Mouse (Mus musculus): ENCODE measurements at regions not wholly inside any gene's neighbourhood (a gene's known extent, or its start where the extent isn't known, plus 50 kb on each side); places are given as distances from the start of the nearest gene placed in this dataset.

DNA sequence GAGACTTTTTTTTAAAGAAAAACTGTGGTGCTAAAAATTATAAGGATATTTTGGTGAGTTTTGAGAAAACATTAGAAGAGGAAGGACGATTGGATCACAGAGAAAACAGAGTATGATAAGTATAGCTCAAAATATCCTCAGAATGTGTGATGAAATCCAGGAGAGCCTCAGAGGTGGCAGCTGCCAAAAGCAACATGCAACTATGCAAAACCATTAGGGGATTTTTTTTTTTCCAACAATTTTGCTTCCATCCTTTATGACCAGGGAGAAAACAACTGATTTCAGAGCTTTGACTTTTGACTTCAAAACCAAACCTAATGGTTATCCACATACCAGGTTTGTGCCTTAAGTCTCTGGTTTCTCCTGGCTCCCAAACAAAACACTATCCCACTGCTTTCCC is 267.4 kb upstream of the Erbb4 start:
- DNase-seq = no peak

DNA sequence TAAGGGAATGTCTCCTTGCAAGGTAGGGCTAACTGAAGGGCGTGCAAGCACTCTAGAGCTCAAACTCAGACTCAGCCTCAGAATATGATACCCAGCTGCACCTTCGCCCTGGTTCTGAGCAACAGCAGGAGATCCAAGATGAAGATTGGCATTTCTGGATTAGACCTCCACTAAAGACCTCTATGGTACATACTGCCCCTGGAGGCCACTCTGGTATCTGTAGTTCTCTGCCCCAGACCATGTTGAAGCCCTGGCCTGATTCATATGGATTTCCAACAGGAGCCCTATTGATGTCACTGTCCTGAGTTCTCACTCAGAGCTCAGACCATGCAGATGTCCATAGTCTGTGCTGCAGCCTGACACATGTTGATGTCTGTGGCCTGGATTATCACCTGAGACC is 262.2 kb upstream of the Erbb4 start:
- DNase-seq = no peak

DNA sequence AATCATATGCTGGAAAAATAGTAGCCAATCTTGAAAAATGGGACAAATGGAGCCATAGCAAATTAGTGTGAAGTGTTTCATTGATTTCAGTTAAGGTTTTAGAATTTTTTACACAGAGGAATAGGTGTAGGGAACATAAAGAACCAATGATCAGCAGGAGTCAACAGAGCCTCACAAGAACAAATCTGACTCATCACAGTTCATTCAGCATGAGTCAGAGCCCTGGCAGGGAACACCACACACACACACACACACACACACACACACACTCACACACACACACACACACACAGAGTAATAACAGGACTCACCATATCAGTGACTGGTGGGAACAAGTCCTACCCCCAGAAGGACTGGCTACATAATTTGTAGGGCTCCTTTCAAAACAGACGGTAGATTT is 259.7 kb upstream of the Erbb4 start:
- DNase-seq = no peak

DNA sequence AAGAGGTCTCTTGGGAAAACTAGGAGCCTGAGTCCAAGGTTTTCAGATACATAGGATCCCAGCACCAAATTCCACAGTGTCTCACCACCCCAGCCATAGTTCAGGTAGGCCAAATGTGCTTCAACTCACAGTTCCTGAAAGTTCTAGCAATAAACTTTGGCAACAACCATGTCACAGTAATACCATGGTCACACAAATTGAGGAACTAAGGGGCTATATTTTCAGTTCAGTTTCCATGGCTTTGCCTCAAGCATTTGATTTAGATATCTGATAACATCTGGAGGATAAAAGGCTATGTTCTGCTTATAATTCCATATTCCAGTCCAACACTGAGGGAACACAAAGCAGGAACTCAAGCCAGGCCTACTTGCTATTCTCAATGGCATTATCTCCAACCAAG is 256.2 kb upstream of the Erbb4 start:
- no peak for DNase-seq

DNA sequence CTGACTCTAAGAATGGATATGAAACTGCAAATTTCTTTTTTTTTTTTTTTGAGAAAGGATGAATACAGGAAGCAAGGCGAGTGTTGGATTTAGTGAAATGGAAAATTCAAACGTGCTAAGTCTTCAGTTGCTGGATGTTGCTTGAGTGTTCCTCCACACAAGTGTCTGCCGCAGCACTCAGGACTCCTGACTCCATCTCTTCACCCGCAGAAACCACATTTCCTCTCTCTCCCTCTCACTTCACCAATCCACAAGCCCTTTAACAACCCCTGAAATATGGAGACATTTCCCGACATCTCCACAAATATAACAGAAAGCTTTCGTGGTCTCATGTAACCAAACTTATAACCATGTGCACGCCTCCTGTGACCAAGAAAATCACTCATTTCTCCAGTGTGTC is 249.7 kb upstream of the Erbb4 start:
- DNase-seq = no peak

DNA sequence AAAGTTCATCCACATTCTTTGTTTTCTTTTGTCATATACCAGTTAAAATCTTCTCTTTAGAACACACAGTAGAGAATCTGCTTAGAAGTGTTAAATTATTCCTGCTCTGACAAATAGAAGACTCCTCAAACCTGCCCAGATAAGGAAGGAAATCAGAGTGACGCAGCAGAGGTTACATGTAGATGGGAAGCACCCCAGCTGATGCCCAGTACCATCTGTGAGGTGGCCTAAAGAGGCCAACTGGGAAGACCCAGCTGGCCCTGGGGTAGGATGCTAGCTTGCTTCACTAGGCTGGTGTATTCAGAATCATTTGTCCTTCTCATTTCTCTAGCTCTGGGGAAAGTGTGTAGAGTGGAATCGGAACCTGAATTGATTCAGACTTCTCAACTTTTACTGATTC is 242.6 kb upstream of the Erbb4 start:
- DNase-seq = no peak

DNA sequence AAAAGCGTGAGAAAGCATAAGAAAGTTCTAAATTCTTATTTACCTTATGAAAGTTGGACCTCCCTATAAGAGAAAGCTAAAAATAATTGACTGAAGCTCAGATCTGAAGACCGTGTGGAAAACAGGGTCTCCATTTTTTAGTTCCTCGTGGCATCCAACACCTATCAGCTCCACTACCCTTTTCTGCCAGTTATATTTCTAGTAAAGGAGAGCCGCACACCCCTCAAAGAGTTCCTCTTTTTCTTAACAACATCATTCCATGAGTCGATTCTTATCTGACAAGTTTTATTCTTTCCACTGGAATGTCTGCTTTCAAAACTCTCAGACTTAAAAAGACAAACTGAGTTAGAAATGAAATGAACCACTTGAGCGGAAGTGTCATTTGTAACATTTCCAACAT is 242.0 kb upstream of the Erbb4 start:
- DNase-seq = no peak

DNA sequence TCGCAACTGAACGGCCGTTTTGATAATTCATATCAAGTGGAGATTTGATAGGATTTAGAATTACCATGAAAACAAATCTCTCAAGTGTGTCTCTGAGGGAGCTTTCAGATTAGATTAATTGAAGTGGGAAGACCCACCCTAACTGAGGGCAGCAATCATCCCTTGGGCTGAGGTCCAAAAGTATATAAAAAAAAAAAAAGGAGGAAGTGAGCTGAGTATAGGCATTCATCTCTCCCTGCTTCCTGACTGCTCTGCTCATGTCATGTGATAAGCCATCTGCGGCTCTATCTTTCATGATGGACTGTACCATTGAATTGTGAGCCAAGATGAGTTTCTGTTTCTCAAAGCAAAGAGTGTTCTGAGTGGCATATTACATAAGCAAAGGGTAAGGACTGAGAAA is 234.2 kb upstream of the Erbb4 start:
- DNase-seq = no peak

DNA sequence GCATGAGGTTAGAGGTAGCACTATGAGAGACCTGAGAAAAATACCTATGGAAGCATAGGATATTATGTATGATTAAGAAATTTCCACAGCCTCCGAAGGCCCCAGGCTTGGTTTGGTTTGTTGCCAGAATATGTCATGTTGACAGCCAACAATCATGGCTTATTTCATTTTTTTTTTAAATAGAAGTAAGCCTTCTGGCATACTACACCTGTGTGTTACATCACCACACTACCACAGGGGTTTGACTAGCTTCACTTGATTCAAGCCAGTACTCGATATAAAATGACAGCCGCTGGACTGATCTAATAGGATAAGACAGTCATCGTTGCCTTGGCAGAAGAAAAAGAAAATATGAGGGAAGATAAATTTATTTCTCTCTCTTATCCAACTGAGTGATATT is 232.6 kb upstream of the Erbb4 start:
- no peak for DNase-seq

DNA sequence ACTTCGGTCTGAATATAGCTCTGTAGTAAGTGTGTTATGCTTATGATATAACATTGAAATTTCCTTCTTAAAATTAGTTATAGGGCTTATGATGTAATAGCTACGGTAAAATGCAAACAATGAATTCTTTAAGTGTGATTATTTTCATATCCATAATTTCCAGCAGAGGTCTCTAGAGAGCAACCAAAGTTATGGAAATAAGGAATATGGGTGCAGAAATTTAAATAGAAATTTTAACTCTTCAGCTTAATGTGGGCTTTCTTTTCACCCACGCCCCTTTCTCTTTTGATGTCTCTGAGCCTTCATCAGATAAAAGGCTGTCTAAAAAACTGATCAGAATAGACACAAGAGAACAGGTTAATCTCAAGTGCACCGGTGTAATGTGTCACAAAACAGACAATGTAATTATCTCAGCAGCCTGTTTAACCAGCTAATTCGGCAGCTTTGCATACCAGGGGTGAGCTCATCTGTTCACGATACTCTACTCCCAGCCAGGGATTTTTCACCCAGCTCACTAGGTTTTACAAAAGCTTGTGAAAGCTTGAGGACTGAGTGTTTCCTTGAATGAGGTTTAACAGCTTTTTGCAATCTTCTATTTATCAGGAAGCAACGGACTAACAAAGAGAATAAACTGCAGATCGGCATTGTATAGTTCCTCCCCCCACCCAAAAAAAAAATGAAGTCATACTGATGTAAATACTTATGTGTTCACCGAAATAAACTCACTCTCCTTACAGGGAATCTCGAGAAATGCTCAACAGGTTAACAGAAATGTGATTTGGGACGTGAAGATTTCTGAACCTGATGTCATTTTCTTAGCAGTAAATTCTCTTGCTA is 223.8 kb upstream of the Erbb4 start:
- no peak for DNase-seq

DNA sequence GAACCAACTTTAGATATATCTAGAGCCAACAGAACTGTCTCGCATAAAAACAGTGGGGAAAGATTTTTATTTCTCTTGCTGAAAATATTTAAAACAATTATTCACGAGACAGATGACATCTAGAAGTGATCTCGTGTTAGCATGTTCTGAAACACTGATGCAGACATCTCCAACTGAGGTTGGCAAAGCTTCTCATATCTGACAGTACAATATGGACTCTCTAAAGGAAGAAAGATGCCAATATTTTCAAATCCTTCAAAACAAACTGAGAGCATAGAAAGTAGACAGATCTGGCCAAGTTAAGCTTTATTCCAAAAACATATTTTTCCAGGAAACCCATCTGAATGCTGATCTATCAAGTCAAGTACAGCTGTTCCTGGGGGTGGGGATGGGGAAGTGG is 221.5 kb upstream of the Erbb4 start:
- no peak for DNase-seq

DNA sequence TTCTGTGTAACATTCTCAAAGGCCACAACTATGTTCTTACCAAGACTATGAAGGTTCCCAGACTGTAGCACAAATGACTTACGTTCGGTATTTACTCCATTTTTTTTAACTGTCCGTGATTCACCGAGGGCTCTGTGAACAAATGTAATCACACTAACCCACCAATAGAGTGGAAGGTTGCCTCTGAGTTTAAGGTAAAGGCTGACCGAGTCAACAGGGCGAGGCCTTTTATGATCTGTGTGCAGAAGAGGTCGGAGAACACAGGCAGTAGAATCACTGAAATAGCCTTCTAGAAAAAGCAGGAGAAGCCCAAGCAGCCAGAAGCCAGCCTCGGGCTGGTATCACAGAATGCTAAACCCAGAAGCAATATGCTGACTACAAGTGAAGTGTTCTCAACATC is 218.9 kb upstream of the Erbb4 start:
- DNase-seq = no peak

DNA sequence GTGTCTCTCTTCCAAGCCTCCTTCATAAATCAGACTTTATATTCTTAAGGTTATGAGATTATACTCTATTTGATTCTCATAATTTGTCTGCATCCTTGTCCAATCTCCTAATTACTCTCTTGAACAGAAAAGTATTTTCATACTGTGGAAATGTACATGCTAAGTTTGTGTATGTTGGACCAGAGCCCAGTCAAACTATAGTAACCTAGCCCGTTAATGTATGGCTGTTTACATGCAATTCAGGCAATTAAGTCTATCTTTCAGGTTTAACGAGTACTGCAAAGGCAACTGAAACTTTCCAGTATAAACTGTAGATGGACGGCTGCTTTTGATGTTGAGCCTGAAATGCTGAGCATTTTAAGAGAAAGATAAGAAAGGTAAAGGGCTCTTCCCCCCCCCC is 211.7 kb upstream of the Erbb4 start:
- DNase-seq = no peak

DNA sequence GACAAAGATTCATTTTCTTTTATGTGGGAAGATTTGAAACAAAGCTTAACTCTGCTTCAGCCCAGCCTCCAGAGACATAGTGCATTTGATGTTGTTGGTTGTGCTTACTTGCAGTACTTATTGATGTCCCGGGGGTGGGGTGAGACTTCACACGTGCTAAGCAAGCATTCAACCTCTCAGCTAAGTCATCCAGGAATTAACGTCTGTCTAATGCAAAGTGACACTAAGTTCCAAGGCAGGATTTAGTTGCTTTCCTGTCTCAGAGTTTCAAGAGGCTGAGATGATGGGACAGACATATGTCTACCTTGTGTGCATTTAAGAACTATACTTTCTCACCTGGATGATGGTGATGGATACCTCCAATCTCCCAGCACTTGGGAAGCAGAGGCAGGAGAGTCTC is 189.0 kb upstream of the Erbb4 start:
- no peak for DNase-seq

DNA sequence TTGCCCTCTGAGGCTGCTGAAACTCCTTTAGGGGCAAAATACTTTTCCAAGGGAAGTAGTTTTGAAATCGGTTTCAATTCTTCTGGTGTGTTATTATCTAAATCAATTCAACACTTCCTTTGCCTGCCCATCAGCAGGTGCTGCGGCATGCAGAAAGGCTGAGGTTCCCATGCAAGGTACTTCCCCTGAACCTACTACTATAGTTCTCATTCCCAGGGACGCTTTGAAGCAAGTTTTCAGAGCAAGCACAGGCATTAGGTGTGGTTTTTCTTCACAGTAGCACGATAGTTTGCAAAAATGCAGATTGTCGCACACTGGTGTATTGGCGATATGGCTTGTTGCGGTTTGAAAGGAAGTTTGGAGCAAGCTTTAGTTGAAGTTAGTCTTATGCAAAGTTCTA is 183.5 kb upstream of the Erbb4 start:
- no peak for DNase-seq

DNA sequence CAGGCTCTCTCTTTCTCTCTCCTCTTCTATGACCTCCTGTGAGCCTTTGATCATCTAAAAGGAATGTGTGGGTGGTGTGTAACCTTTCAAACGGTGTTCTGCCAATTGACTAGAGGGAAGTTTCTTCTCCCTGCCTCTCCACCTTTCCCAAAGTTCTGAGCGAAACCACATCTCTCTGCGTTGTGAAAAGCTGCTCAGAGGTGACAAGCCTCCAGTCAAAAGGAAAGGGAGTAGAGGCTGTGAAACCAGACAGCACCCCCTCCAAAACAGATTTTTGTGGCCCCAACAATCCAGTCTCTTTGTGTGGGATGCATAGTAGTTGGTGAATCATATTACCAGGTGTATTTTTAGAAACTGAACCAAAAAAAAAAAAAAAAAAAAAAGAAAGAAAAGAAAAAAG is 178.5 kb upstream of the Erbb4 start:
- no peak for DNase-seq

DNA sequence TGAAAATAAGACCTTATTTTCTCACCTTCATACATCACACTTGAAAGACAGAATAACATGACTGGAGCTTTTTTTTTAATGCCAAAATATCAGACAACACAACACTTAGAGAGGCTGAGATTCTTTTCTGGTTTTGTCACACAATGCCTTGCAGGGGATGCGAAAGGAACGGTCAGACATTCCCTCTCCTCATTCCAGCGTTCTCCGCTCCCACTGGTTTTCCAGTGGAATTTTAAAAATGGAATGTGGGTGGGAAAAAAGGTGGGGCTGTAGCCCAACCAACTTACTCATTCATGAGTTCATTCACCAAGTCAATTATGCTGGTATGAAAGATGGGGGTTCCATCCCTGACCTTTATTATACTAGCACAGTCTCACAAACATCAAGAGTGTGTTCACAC is 169.6 kb upstream of the Erbb4 start:
- DNase-seq = no peak

DNA sequence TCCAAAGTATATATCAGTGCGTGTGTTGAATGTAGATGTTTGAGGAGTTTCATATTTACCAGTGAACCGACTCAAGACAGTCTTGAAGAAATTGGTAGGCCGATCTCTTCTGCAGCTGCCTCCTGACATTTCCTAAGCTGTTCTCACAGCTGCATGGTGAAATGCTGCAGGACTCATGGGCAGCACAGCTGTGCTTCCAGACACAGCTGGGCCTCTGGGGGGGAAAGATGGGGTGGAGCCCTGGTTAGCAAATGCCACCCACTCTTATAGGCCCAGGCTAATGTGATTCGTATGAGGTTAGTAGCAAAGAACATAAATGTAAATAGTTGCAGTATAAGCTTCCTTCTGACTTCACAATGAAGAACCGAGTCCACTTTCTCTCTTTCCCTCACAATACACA is 139.8 kb upstream of the Erbb4 start:
- DNase-seq = no peak

DNA sequence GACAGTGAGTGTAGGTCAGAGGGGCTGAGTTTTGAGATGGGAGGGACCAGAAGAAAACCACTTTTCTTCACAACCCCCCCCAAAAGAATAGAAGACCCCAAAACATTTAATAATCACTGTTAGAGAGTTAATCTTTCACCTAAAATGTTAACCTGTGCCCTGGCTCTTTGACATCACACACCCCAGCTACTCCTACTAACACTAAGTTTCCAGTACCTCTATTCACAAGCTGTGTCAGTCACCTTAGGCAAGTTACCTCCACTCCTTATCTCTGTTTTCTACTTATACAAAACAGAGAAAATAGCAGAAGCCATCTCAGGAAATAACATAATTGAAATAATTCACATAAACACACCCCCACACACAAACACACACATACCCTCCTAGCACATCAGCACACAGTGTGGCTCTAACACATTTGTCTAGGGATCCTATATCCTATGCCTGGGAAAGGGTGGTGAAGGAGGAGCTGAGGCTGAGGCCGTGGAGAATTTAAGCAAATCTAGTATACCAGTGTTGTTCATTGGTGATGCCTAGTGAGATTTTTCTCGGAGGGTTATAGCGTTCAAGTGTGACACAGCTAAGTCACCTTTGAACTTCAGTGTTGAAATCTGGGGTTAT is 134.5 kb upstream of the Erbb4 start:
- no peak for DNase-seq

DNA sequence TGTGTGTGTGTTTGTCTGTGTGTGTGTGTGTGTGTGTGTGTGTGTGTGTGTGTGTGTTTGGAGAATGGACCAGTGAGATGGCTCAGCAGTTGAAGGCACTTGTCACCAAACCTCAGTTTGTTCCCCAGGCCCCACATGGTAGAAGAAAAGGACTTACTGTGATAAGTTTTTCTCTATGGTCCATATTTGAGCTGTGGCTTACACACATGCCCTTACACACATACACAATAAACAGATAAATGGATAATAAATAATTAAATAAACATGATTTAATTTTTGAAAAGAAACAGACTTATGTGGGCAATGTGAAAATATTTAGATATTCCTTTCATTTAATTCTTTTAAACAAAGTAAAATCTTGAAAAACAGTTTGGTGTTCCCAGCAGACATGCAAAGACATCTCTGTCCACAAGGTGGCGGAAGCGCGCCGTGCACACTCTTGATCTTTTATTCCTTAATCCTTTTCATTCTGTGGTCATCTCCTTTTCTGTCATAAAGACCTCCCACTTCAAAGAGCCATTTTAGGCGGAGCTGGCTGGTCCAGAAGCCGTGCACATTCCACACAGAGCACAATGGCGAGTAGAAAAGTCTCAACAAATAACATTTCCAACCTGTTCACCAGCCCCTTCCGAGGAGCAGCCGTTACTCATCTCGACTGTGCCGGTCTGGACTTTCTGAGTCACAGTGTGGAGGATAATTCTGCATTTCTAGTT is 133.8 kb upstream of the Erbb4 start:
- peak; percentile 67 for DNase-seq

DNA sequence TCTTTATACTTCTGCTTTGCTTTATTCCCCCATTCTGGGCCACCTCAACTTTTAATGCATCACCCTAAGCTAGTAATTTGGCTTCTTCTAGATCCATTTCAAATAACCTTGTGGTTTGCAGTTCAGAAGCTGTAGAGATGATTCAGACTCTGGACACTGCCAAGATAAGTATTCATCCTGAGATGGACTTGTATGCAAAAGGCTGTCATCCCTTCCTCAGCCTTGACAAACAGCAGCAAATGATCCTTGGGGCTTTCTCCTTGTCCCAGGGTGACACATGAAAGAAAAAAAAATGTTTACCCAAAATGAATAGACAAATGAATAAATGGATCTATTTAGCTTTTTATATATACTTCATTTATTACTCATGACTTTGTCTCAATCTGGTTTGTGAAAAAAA is 120.0 kb upstream of the Erbb4 start:
- DNase-seq = no peak

DNA sequence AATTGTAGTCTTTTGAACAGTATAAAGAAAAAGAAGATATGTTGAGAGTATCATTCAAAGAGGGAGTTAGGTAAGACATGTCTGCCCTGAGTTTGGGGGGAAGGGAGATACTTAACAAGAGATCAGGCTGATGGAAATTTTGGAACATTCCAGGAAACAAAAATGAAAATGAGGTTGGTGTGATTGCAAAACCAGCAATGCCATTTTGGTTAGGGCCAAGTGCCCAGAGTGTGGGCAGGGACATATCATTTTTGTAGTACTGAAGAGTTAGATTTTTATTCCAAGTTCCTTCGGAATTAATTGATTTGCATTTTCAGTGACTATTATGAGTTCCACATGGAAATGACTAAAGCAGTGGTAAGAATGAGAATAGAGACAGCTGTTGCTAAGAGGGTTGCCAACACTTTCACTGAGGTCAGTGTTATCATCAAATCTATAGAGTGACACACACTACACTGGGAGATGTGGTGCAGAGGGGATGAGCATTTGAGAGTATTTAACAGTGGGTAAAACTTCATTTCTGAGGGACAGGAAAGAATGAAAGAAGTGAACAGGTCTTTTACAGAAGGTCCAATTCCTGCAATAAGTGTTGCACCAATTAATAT is 105.1 kb upstream of the Erbb4 start:
- no peak for DNase-seq

DNA sequence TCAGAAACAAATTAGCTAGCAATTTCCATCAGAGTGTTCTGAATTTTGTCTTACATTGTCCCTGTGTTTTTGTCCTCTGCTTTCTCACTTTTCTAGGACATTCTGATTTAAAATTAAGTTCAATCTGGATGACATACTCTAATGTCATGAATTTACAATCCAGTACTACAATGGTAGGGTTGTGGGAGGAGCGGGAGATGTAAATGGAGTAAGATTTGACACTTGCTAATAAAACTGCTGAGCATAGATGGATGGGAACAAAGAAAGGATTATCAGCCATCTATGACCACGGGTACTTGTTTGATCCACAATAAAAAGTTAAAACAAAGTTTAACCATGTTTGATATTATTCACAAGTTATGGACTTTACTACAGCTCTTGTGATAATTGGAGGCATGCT is 94.9 kb upstream of the Erbb4 start:
- no peak for DNase-seq

DNA sequence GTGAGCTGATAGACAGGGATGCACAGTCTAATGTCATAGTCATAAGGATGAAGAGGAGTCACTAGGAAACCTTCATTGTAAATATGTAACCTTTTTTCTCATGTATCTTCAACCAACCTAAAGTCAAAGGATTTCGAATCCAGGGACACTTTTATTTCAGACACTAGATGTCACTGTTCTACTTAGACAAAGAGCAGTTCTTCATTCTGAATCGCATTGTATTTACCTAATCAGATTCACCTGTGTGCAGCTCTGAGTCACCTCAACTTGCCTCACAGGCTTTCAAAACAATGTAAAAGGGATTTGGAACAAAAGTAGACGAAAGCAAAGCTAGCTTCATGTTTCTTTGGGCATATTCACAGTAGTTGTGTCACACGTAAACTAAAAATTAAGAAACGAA is 57.3 kb upstream of the Erbb4 start:
- DNase-seq = no peak

All from right cerebral cortex, postnatal 25 days (tissue).